Mouse (Mus musculus) kidney, embryonic 14.5 days (tissue): ENCODE results near the gene H6pd. TPM values are rescaled to one million over a fixed set of nuclear protein-coding genes. Genes with fewer than 3 reads are reported as not detected.

Experiments used
- ATAC-seq: fragments of 200-750 bp; cut with Nextera tagmentation; 2 replicates; pipeline ENCODE4 v1.8.0; 2017; ENCODE audit warnings: moderate number of reproducible peaks, mild to moderate bottlenecking, moderate TSS enrichment, moderate library complexity; ENCODE audit not compliant: low FRiP score, low TSS enrichment
- H3K27ac ChIP-seq: fragments of 300-500 bp; sonication (generic); 2 replicates; pipeline ENCODE4 v1.5.1; 2014; ENCODE audit warnings: low read depth, mild to moderate bottlenecking, low read length, moderate library complexity, mixed read lengths
- H3K27me3 ChIP-seq: fragments of 300-500 bp; sonication (generic); 2 replicates; pipeline ENCODE4 v1.6.1; 2014; ENCODE audit warnings: mild to moderate bottlenecking, low read length; ENCODE audit not compliant: control insufficient read depth, insufficient read depth
- H3K36me3 ChIP-seq: fragments of 300-500 bp; sonication (generic); 2 replicates; pipeline ENCODE4 v1.6.1; 2014; ENCODE audit warnings: low read length, mixed read lengths; ENCODE audit not compliant: control insufficient read depth, insufficient read depth
- H3K4me1 ChIP-seq: fragments of 300-500 bp; sonication (generic); 2 replicates; pipeline ENCODE4 v1.6.1; 2014; ENCODE audit warnings: low read length, mixed read lengths; ENCODE audit not compliant: control insufficient read depth, insufficient read depth
- H3K4me2 ChIP-seq: fragments of 300-500 bp; sonication (generic); replicated peaks from 2 replicates; pipeline ENCODE4 v1.6.1; 2014; ENCODE audit warnings: low read depth, mild to moderate bottlenecking, low read length
- H3K4me3 ChIP-seq: fragments of 300-500 bp; sonication (generic); 2 replicates; pipeline ENCODE4 v1.5.1; 2014; ENCODE audit warnings: mild to moderate bottlenecking, low read length
- H3K9ac ChIP-seq: fragments of 300-500 bp; sonication (generic); 2 replicates; pipeline ENCODE4 v1.6.1; 2014; ENCODE audit warnings: low read depth, mild to moderate bottlenecking, low read length, moderate library complexity
- H3K9me3 ChIP-seq: fragments of 300-500 bp; sonication (generic); 2 replicates; pipeline ENCODE4 v1.6.1; 2016; ENCODE audit warnings: low read length; ENCODE audit not compliant: control insufficient read depth
- WGBS: fragments of 180-500 bp; shearing (Covaris S2); extraction: QIAGEN DNeasy Blood & Tissue Kit; methylation state at CpG from one replicate; pipeline ENCODE4 v1.1.7; 2014; 5-methylcytosine and 5-hydroxymethylcytosine counted together
- polyA plus RNA-seq: library from polyadenylated mRNA; unstranded; fragments of >200 nt; fragmentation: Nextera tagmentation; extraction: Ambion mirVana; gene quantifications from 2 replicates; pipeline ENCODE4 v1.2.1, GENCODE M21; 2014

The H6pd gene
- polyA plus RNA-seq, 1 experiment from 2014 or later, result 10.7 TPM

DNA sequence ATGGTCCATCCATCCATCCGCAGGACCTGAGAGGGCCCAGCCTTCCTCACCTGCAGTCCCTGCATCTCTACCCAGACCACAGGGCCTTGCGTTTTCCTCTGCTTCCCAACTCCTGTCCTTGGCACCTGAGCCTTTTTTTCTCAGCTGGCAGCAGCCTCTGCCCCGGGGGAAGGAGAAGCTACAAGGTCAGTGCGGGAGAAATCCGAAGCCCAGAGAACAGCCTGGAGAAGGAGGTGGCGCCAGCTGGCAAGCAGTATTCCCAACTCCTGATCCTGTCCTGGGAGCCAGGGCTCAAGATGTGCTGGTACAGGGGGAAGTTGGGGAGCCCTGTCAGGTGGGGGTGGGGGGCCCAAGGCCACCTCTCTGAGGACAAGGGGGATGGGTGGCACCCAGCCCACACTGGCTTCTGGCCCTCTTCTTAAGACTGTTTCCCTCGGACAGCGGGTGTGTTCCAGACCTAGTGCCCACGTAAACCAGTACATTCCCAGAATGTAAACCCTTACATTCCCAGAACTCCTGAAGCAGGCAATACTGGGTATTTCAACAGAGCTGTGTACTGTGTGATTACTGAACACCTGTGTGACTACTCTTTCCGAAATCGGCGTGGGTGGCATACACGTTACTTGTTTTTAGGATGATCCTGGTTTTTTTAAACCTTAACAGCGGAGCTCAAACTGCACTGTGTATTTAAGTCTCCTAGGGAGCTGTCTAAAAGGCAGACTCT lies 9.9 kb downstream of the H6pd start:
- Histone ChIP-seq H3K27me3 (no peaks in the 10 kb centered on the region), H3K27ac (no peak overlapping the region), H3K4me1 (peaks cover 60% of the 10 kb centered on the region), H3K36me3 (no peaks in the 10 kb centered on the region), H3K4me2 (no peak overlapping the region), H3K4me3 (no peak overlapping the region), H3K9ac (no peak overlapping the region), H3K9me3 (no peaks in the 10 kb centered on the region)
- no peak for ATAC-seq
- WGBS, result 83% methylated on average over 14 of the region's 14 CpGs

DNA sequence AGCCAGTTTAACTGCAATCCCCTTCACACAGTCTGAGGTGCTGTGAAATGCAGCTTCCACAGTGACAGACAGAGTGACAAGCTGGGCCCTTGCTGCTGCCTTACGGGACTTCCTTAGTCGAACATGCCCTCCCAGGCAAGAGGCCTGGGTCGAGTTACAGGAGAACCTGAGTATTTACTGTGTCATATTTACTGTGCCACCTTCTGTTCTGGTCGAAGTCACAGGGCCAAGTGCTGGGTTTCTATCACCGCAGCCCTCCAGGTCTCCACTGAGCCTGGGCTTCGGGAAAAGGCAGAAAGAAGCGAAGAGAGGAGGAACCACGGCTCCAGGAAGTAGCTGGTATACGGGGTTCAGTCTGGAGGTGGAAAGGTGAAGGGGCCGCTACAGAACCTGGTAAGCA lies 10.8 kb downstream of the H6pd start:
- H3K4me3 ChIP-seq, result no peak overlapping the region
- H3K36me3 ChIP-seq, result no peaks in the 10 kb centered on the region
- no peak for ATAC-seq
- peaks cover 51% of the 10 kb centered on the region for H3K4me1 ChIP-seq
- 47% methylated on average over 10 of the region's 10 CpGs for WGBS
- no peak overlapping the region for H3K4me2 ChIP-seq
- H3K27me3 ChIP-seq, result no peaks in the 10 kb centered on the region
- no peak overlapping the region for H3K27ac ChIP-seq
- no peak overlapping the region for H3K9ac ChIP-seq
- no peaks in the 10 kb centered on the region for H3K9me3 ChIP-seq

DNA sequence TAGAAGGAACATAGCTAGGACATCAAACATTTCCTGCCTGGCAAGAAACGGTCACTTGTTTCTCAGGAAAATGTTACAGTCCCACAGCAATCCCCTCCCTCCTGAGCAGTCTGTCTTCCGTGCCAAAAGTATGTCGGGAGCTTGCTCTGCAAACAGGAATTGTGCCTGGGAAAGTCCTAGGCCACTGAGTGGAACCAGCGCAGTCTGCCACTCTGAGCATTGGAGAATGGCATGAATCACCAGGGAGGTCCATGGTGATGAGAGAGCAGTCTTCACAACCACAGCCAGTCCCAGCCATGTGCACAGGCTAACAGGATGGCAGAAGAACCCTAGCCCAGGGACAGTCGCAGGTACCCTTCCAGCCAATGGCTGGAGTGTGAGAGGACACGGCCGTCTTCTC lies 12.4 kb downstream of the H6pd start:
- Histone ChIP-seq H3K36me3 (no peaks in the 10 kb centered on the region), H3K4me3 (no peak overlapping the region), H3K4me1 (peaks cover 38% of the 10 kb centered on the region), H3K4me2 (no peak overlapping the region), H3K9ac (no peak overlapping the region), H3K9me3 (no peaks in the 10 kb centered on the region), H3K27ac (no peak overlapping the region), H3K27me3 (no peaks in the 10 kb centered on the region)
- ATAC-seq, result no peak
- WGBS, result 69% methylated on average over 7 of the region's 7 CpGs

DNA sequence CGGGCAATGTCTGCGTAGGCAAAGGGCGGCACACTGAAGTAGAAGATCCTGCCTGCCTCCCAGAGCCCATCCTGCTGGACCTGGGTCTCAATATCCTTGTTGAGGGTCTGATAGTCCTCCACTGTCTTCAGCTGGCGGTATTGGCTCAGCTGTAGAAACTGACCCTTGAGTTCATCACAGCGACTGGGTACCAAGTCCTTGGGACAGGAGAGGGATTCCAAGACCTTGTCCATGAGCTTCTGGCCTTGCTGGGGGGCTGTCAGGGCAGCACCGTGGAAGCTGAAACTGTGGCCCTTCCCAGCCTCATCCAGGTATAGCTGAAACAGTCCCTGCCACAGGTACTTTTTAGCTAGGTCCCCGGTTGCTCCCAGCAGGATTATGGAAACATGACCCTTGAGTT lies 12.9 kb downstream of the H6pd start:
- peaks cover 38% of the 10 kb centered on the region for H3K4me1 ChIP-seq
- 87% methylated on average over 7 of the region's 7 CpGs for WGBS
- no peak for ATAC-seq
- no peaks in the 10 kb centered on the region for H3K36me3 ChIP-seq
- H3K4me2 ChIP-seq, result no peak overlapping the region
- H3K27me3 ChIP-seq, result no peaks in the 10 kb centered on the region
- no peak overlapping the region for H3K27ac ChIP-seq
- H3K4me3 ChIP-seq, result no peak overlapping the region
- no peak overlapping the region for H3K9ac ChIP-seq
- no peaks in the 10 kb centered on the region for H3K9me3 ChIP-seq

DNA sequence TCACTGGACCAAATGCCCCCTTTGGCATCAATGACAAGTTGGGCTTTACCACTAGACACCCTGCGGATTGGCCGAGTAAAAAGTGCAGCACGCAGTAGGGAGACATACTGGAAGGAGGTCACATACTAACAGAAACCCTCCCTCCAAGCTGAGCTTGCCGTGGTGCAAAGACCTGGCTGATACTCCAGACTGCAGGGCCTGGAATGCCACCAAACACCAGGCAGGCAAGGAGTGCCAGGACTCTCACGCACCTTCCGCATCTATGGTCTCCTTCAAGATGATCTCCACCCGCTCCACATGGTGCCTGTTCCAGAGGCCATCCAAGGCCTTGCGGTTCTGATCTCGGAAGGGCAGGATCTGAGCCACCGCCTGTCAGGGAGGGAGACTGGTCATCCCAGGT lies 14.6 kb downstream of the H6pd start:
- H3K36me3 ChIP-seq, result no peaks in the 10 kb centered on the region
- no peaks in the 10 kb centered on the region for H3K27me3 ChIP-seq
- no peak for ATAC-seq
- 93% methylated on average over 10 of the region's 10 CpGs for WGBS
- H3K4me1 ChIP-seq, result peaks cover 37% of the 10 kb centered on the region
- no peaks in the 10 kb centered on the region for H3K9me3 ChIP-seq
- no peak overlapping the region for H3K9ac ChIP-seq
- H3K4me3 ChIP-seq, result no peak overlapping the region
- no peak overlapping the region for H3K27ac ChIP-seq
- no peak overlapping the region for H3K4me2 ChIP-seq

DNA sequence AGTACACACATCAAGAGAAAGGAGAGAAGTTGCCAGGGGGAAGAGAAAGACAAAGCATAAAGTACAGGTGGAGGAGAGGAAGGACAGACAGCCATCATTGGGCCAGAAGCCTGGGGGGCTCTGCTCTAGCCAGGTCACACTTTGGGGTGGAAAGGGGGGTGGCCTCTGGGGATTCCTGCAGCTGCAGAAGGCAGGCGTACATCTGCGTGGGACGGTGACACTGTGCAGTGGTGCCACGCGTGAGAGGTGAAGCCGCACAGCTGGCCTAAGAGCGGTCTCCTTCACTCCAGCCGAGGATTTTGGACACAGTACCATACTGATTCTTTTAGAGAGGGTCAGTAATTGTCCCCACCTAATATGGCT lies 16.2 kb downstream of the H6pd start:
- 79% methylated on average over 8 of the region's 8 CpGs for WGBS
- Histone ChIP-seq H3K9me3 (no peaks in the 10 kb centered on the region), H3K27me3 (no peaks in the 10 kb centered on the region), H3K4me2 (no peak overlapping the region), H3K36me3 (no peaks in the 10 kb centered on the region), H3K9ac (no peak overlapping the region), H3K4me3 (no peak overlapping the region), H3K27ac (no peak overlapping the region), H3K4me1 (peaks cover 39% of the 10 kb centered on the region)
- ATAC-seq, result no peak

DNA sequence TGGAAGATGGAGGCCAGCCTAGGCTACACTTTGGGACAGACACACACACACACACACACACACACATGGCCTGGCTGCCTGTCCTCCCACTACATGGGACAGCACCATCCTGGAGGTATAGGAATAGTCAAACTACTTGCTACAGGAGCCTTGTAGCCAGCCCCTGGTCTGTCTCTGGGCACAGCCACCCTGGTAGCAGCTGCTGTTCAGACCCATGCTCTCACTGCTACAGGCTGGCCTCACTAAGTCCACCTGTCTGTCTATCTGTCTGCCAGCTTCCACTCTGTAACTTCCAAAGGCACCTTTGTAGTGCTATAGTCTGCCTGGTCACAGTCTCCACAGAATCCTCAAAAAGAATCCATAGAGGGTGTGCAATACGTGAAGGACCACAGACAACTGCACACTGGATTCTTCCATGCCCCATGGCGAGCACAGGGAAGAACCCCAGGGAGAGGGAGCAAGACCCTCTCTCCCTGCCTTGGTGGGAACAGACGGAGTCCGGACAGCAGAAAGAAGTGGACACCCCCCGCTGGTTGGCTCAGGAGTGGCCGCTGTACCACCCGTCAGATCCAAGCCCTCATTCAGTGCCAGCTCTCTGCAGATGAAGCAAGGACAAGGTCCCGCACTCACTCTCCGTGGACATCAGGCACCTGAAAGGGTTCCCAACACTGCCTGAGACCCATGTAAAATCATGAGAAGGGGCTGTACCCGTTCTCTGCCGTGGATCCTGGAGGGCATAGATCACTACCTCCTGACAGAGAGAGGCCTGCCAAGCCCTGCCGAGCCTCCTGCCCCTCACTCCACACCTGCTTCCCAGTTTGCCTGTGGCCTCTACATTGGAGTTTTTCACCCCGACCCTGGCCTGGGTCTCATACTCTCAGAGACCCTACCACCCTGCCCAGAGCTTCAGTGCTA lies 16.8 kb downstream of the H6pd start:
- no peak overlapping the region for H3K9ac ChIP-seq
- H3K4me3 ChIP-seq, result no peak overlapping the region
- no peak overlapping the region for H3K27ac ChIP-seq
- H3K27me3 ChIP-seq, result no peaks in the 10 kb centered on the region
- 81% methylated on average over 13 of the region's 13 CpGs for whole genome bisulfite sequencing
- ATAC-seq, result no peak
- H3K4me1 ChIP-seq, result peaks cover 38% of the 10 kb centered on the region
- H3K9me3 ChIP-seq, result no peaks in the 10 kb centered on the region
- H3K4me2 ChIP-seq, result no peak overlapping the region
- H3K36me3 ChIP-seq, result no peaks in the 10 kb centered on the region

DNA sequence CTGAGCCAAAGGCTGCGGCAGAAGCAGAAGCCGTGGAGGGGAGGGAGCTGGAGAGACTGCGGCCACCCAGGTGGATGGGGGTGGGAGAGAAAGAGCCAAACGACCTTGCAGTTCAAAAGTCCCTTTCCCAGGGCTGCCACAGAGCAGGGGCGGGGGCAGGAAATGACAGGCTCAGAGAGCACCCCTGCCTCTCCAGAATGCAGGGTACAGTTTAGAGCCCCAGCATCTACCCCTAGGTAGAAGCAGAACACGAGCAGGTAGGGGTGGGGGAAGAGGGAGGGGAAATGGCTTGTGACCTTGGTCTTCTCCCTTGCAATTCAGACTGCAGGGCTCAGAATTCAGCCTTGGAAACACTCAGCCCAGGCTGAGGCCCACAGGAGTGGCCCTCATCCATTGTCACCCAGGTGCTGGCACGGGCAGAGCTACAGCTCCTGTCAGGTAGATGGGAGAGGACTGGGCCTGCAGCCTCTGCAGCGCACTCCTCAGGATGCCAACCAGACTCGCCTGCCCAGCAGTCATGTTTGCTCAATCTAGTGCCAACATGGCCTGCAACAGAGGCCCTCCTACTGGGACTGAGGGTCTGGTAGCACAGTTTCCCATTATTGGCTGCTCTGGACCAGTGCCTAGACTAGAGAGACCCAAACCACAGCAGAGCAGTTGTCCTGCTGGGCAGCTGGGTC lies 17.7 kb downstream of the H6pd start:
- Histone ChIP-seq H3K36me3 (no peaks in the 10 kb centered on the region), H3K4me3 (no peak overlapping the region), H3K4me2 (peak overlapping the region; percentile 10; the same call in 1 of the 2 replicates), H3K9me3 (no peaks in the 10 kb centered on the region), H3K9ac (peak overlapping the region; percentile 37; the same call in 1 of the 2 replicates), H3K4me1 (peaks cover 29% of the 10 kb centered on the region), H3K27ac (peak overlapping the region; percentile 63), H3K27me3 (no peaks in the 10 kb centered on the region)
- 26% methylated on average over 8 of the region's 9 CpGs for WGBS
- ATAC-seq, result peak; percentile 39; the same call in 1 of the 2 replicates
